Mouse (Mus musculus): ENCODE data around the gene Calr3. TPM values are rescaled to one million over a fixed set of nuclear protein-coding genes. Genes with fewer than 3 reads are reported as not detected.

The Calr3 gene
- polyA plus RNA-seq, 2 experiments from 2014 or later, result 0.86 to 0.94 TPM

DNA sequence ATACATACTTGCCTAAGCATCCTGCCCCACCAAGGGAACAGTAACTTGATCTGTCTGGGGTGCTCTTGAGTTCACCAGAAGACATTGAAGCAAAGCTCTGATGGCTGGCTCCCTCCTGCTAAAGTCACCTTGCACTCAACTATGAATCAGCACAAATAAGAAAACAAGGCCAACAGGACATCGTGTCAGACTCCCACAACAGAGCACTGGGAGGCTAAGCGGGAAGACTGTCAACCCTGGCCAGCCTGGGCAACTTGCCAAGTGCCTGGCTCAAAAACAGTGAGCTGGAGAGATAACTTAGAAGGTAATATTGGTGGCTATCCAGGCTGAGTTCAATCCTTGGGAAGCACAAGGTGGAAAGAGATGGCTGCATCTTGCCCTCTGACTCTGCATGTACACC, 8.7 kb downstream of the Calr3 start:
- no peak for ATAC-seq

DNA sequence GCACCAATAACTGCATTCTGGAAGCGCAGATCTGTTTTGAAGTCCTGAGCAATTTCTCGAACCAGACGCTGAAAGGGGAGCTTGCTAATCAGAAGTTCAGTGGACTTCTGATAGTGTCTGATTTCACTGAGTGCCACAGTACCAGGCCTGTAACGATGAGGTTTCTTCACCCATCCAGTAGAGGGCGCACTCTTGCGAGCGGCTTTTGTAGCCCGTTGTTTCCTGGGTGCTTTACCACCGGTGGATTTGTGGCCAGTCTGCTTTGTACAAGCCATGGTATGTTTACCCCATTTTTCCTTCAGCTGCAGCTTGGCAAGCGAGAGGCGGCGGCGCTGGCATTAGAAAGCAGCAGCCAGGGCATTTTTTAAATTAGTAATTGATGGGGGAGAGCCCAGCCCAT, 14.0 kb downstream of the Calr3 start:
- no peak for ATAC-seq

DNA sequence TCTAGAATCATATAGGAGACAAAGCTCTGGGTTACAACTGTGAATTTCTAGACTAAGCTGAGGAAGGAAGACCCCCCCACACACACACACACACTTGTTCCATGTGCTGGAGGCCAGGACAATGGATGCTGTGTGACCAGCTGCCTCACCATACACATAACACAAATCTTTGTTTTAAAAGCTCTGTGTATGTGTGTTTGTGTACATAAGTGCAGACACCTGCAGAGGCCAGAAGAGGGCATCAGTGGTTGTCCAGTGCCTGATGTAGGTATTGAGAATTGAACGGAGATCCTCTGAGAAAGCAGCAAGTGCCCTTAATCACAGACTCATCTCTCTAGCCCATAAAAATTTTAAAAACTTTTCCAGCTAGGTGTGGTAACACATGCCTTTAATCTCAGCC, 20.7 kb downstream of the Calr3 start:
- ATAC-seq, result no peak

- peak; percentile 99 for ATAC-seq
These were observed 22.0 kb downstream of the Calr3 start, which contains the start of gene Eps15l1 for GRCm38 (mm10) chr8:72421362-72422335. Gene Eps15l1 (minus strand): TSS chr8:72421460.

DNA sequence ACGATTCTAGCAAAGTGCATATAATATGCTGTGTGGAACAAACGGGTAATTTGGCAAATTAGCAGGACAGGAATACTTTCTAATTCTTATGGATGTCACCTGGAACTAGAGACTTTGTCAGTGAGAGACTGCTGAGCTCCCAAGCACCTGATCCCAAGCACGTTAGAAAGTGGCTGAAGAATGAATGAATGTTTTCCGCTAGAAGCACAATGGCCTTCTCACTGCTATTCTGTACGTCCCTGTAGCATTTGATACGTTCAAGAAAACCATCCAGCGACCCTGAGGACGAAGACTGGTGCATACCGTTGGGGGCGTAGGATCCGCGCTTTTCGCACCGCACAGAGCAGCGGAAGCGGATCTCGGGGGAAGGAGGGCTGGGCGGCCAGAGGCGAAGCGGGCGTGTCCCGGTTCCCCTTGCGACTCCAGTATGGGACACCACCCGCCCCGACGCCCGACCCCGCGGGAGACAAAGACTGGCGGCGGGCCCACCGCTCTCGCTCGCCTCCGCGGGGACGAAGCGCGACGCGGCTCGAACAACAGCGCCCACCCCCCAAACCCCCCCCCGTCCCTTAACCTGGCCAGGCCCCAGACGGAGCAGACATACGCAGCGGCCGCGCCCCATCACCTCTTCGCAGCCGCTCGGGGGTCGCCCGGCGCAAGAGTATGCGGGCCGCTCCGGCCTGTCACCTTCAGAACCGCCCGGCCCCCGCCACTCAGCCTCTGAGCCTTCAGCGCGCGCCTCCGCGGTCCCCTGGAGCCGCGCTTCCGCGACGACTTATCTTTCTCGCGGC, 22.9 kb downstream of the Calr3 start:
- ATAC-seq, result no peak

GRCm38 (mm10) chr8:72418073-72418472, 25.6 kb downstream of the Calr3 start:
- no peak for ATAC-seq

GRCm38 (mm10) chr8:72415252-72415651, 28.4 kb downstream of the Calr3 start:
- no peak for ATAC-seq

DNA sequence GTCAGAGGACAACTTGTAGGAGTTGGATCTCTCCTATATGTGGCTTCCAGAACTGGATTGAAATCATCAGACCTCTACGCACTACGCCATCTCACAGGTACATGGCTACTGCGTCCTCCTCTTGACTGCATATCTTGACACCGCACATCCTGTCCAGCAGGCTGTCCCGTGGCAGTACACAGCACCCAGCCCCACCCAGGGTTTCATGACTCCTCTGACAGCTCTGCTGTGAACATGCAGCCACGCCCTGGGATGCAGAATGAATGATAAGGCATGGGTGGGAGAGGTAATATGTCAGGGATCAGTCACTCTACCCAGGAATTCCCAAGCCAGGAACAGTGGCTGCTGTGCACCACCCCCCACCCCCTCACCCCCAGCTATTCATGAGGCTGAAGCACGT, 29.8 kb downstream of the Calr3 start:
- ATAC-seq, result no peak

DNA sequence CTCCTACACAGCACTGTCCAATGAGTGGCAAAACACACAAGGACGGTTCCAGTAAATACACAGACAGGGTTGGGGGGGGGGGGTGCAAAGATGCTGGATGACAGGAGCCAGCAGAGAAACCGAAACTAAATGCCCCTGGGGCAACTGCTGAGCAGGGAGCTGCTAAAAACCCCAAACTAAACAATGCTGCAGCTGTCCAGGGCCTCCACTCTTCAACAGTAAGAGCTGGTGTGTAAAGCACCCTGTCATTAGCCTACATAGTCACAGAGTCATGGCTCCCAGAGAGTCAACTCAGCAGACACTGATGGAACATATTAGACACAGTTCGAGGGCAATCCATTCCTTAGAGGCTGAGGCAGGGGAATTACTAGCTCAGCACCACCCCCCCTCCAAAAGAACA, 34.2 kb downstream of the Calr3 start:
- ATAC-seq, result peak; percentile 34

DNA sequence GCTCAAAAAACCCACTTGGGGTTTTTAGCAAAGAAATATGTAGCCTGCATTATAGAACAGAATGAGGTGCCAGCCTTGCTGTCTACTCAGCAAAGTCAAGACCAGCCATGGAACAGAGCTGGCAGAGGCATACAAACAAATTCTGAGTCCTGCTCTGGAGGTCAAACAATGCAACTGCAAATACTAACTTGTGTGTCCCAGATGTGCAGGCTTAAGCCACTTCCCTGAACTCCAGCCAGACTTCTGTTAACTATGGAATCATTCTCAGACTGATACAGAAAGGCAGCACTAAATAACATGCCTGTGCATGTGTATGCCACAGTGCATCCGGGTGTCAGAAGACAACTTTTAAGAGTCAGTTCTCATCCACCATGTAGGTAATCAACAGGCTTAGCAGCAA, 35.8 kb downstream of the Calr3 start:
- no peak for ATAC-seq

DNA sequence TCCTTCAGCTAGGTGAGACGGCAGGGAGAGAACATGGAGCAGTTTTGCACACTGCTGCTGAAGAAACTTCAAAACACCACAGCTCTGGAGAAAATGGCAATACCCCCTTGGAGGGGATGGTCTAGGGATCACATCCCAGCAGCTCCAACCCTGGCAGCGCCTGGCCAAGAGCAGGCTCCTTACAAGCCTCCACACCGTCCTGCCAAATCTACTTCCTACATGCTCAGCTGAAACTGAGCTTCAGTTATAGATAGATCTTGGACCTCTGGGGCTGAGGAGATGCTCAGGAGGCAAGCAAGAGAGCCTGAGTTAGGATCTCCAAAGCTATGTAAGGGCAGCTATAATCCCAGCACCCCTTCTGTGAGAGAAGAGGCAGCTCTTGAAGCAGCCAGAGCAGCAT, 40.7 kb downstream of the Calr3 start:
- ATAC-seq, result no peak

GRCm38 (mm10) chr8:72401381-72401780, 42.3 kb downstream of the Calr3 start:
- no peak for ATAC-seq

- ATAC-seq, result no peak
These were observed 57.9 kb downstream of the Calr3 start for GRCm38 (mm10) chr8:72385737-72386136.

DNA sequence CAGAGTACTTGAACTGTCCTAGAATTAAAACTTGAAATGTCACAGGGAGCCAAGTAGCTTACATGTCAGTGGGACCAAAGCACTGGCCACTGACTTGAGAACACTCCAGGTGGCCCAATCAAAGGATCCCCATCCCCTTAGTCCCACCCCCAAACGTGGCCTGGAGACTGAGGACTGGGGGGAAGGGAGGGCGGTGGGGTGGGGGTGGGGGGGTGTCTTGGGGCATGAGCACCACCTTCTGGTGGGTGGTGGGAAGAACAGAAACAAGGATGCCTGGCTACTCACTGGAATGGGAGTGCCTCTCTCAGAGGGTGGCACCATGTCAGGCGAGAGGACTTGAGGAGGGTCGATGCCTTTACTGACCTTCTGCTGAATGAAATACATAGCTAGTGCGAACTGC, 61.3 kb downstream of the Calr3 start:
- ATAC-seq, result no peak

GRCm38 (mm10) chr8:72380656-72381055, 63.0 kb downstream of the Calr3 start:
- no peak for ATAC-seq

GRCm38 (mm10) chr8:72376900-72377299, 66.8 kb downstream of the Calr3 start:
- ATAC-seq, result no peak

DNA sequence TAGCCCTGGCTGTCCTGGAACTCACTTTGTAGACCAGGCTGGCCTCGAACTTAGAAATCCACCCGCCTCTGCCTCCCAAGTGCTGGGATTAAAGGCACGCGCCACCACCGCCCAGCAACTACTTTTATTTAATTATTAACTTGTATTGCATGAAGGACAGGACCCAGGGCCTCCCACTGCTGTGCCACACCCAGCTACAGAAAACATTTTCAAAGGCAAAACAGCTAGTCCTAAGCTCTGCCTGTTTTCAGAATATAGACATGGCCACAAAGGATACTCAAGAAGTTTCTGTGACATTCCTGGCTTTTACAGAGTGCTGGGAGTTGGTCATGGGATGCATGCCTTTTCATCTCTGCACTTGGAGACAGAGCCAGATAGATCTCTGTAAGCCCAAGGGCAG, 67.4 kb downstream of the Calr3 start:
- ATAC-seq, result no peak

GRCm38 (mm10) chr8:72375161-72375560, 68.5 kb downstream of the Calr3 start:
- no peak for ATAC-seq

Other genes starting within 250 kb of the Calr3 start
- gene Cib3, start 231.0 kb downstream of the Calr3 start, polyA plus RNA-seq (2017; shearing (Covaris generic)), result under 1 TPM in 1 of 2 experiments, not detected in 1; 0.46 TPM
- gene Gm11034, start 230.2 kb downstream of the Calr3 start, polyA plus RNA-seq (2017; shearing (Covaris generic)), result not detected
- gene Fam32a, start 224.1 kb downstream of the Calr3 start, polyA plus RNA-seq (2017; shearing (Covaris generic)), result 100 to 1,000 TPM; 102 to 130 TPM
- 100 to 1,000 TPM; 128 to 173 TPM for gene Ap1m1, start 203.9 kb downstream of the Calr3 start, polyA plus RNA-seq (2017; shearing (Covaris generic))
- gene Gm10282, start 138.6 kb downstream of the Calr3 start, polyA plus RNA-seq (2017; shearing (Covaris generic)), result 10 to 100 TPM in 1 of 2 experiments, 1 to 10 TPM in 1; 7.1 to 12.4 TPM
- 10 to 100 TPM; 17.1 to 31.0 TPM for gene Klf2, start 124.8 kb downstream of the Calr3 start, polyA plus RNA-seq (2017; shearing (Covaris generic))
- 10 to 100 TPM; 55.3 to 76.0 TPM for gene Eps15l1, start 22.4 kb downstream of the Calr3 start, polyA plus RNA-seq (2017; shearing (Covaris generic))
- 10 to 100 TPM in 1 of 2 experiments, 1 to 10 TPM in 1; 8.3 to 13.4 TPM for gene 1700030K09Rik, start within 50 bp of the Calr3 start, polyA plus RNA-seq (2017; shearing (Covaris generic))
- gene Cherp, start 31.4 kb upstream of the Calr3 start, polyA plus RNA-seq (2017; shearing (Covaris generic)), result 100 to 1,000 TPM in 1 of 2 experiments, 10 to 100 TPM in 1; 42.3 to 112 TPM
- 1 to 10 TPM; 6.9 to 8.8 TPM for gene Slc35e1, start 48.7 kb upstream of the Calr3 start, polyA plus RNA-seq (2017; shearing (Covaris generic))
- gene Med26, start 104.4 kb upstream of the Calr3 start, polyA plus RNA-seq (2017; shearing (Covaris generic)), result 1 to 10 TPM; 3.6 to 6.5 TPM
- gene Smim7, start 127.2 kb upstream of the Calr3 start, polyA plus RNA-seq (2017; shearing (Covaris generic)), result 10 to 100 TPM; 81.0 to 98.1 TPM
- 1 to 10 TPM; 1.0 TPM for gene Tmem38a, start 128.2 kb upstream of the Calr3 start, polyA plus RNA-seq (2017; shearing (Covaris generic))
- under 1 TPM in 1 of 2 experiments, not detected in 1; 0.14 TPM for gene Nwd1, start 202.8 kb upstream of the Calr3 start, polyA plus RNA-seq (2017; shearing (Covaris generic))

Data from CD4-positive, CD25-positive, alpha-beta regulatory T cell, adult 4 months (primary cell).